ENCODE assay signal across 8 mouse cellular contexts in genomic region chr10:117796181-117796580, GRCm38 (mm10). TPM values are rescaled to one million over a fixed set of nuclear protein-coding genes. Genes with fewer than 3 reads are reported as not detected.
DNase-seq lines count a peak whose midpoint lies in the region; ATAC-seq and TF ChIP-seq lines count a peak whose summit lies in the region.

No protein-coding gene starts in this region.

- H3K36me3 ChIP-seq in CH12.LX (replicated peaks in 1 of 2; ENCODE audit: control insufficient read depth in 1 of 2, insufficient read depth in 1 of 2, low read length in 1 of 2) = no peaks in the 10 kb centered on the region
- no peaks in the 10 kb centered on the region for H3K36me3 ChIP-seq in liver, embryonic 13.5 days

- peaks cover 2% of the 10 kb centered on the region for H3K9me3 ChIP-seq in CH12.LX (replicated peaks; ENCODE audit: low read length)
- no peaks in the 10 kb centered on the region; the same call in 1 of the 2 replicates for H3K9me3 ChIP-seq in liver, embryonic 13.5 days (replicated peaks)

- no peak overlapping the region for H3K4me3 ChIP-seq in left cerebral cortex, adult 2 months
- H3K4me3 ChIP-seq in CH12.LX (replicated peaks in 1 of 3; ENCODE audit: low read depth in 2 of 3, low read length in 2 of 3, poor library complexity in 1 of 3) = no peak overlapping the region
- H3K4me3 ChIP-seq in liver, embryonic 13.5 days (replicated peaks) = no peak overlapping the region

- H3K27me3 ChIP-seq in CH12.LX (replicated peaks) = no peaks in the 10 kb centered on the region
- no peaks in the 10 kb centered on the region for H3K27me3 ChIP-seq in liver, embryonic 13.5 days

- TF ChIP-seq POLR2A in CH12.LX (IDR thresholded peaks at IDR 0.05; ENCODE audit: low read depth, low read length) = no peak

- H3K9ac ChIP-seq in CH12.LX (ENCODE audit: insufficient read depth, low read depth) = no peak overlapping the region
- H3K9ac ChIP-seq in liver, embryonic 13.5 days = no peak overlapping the region

- no peak for ATAC-seq in liver, embryonic 13.5 days (ENCODE audit: low read depth)
- no peak for ATAC-seq in megakaryocyte-erythroid progenitor cell, adult 5-6 weeks (replicated peaks; ENCODE audit: low FRiP score, low TSS enrichment, poor library complexity, severe bottlenecking)

- TF ChIP-seq EP300 in CH12.LX (IDR thresholded peaks at IDR 0.05; ENCODE audit: low read length) = no peak

- in situ Hi-C loops in CH12.LX (cut with MboI; ENCODE audit: low pct_ligation_motif_present, low pct_unique_long_range_greater_than_20kb, low sequenced_read_pairs) = no loop called here

- peaks cover 0 to 18% of the 10 kb centered on the region in 2 experiments; a peak in 2 of 4 replicates for H3K4me1 ChIP-seq in CH12.LX (ENCODE audit: control insufficient read depth in 1 of 2, insufficient read depth in 2 of 2)
- H3K4me1 ChIP-seq in liver, embryonic 13.5 days (replicated peaks) = peaks cover 19% of the 10 kb centered on the region

- peaks cover 12% of the 10 kb centered on the region for H3K79me2 ChIP-seq in CH12.LX (replicated peaks; ENCODE audit: control insufficient read depth, extremely low read depth, insufficient read depth, poor library complexity, severe bottlenecking)

- no peak; the same call in 1 of the 2 replicates for TF ChIP-seq RAD21 in CH12.LX (IDR thresholded peaks at IDR 0.05; ENCODE audit: low read depth, low read length)

- peak; percentile 46 for TF ChIP-seq CTCF in left cerebral cortex, adult 2 months (IDR thresholded peaks at IDR 0.05)
- TF ChIP-seq CTCF in CH12.LX (conservative IDR thresholded peaks at IDR 0.05 in 1 of 2, IDR thresholded peaks at IDR 0.05 in 1 of 2; ENCODE audit: low read depth in 2 of 2, low read length in 2 of 2) = peak; percentile 38 to 45

- 79% methylated on average over 7 of the region's 7 CpGs for WGBS in liver, embryonic 13.5 days (ENCODE audit: insufficient replicate concordance)

- intact Hi-C loops in left cerebral cortex, adult 2 months (cut with DNase I) = loop anchor here (5.0 kb wide), 1 partner anchor 316 kb away; no protein-coding TSS in a partner anchor

- no peak overlapping the region for H3K4me2 ChIP-seq in CH12.LX (ENCODE audit: insufficient read depth, low read depth, poor library complexity, severe bottlenecking)
- no peak overlapping the region for H3K4me2 ChIP-seq in liver, embryonic 13.5 days

- H3K27ac ChIP-seq in left cerebral cortex, adult 2 months = no peak overlapping the region
- H3K27ac ChIP-seq in CH12.LX (ENCODE audit: insufficient read depth, low read depth) = no peak overlapping the region
- H3K27ac ChIP-seq in liver, embryonic 13.5 days = no peak overlapping the region

- peak; percentile 24 to 50 for DNase-seq in adrenal gland, adult (ENCODE audit: inconsistent age in 2 of 2, low spot score in 1 of 2)
- no peak for DNase-seq in adrenal gland, adult 2 months
- no peak for DNase-seq in left cerebral cortex, adult 2 months (ENCODE audit: extremely low spot score in 1 of 2, low spot score in 2 of 2)
- no peak for DNase-seq in left cerebral cortex, adult 11 months (ENCODE audit: low spot score)
- peak; percentile 22 for DNase-seq in CH12.LX (ENCODE audit: extremely low read depth)
- peak; percentile 16 for DNase-seq in liver, embryonic 13.5 days
- no peak for DNase-seq in ovary, postnatal 36 days (ENCODE audit: low spot score)

- dilution Hi-C loops in CH12.LX (cut with MboI; ENCODE audit: extremely low pct_ligation_motif_present, extremely low pct_unique_long_range_greater_than_20kb, low sequenced_read_pairs) = no loop called here

TF ChIP-seq in CH12.LX, 34 proteins besides CTCF, POLR2A, EP300 and RAD21:
- TF ChIP-seq SIN3A (IDR thresholded peaks at IDR 0.05; ENCODE audit: low read length) = no peak
- TF ChIP-seq GABPA (IDR thresholded peaks at IDR 0.05; ENCODE audit: insufficient replicate concordance, low read depth, low read length) = no peak
- no peak for TF ChIP-seq MAZ (IDR thresholded peaks at IDR 0.05; ENCODE audit: low read depth, low read length)
- TF ChIP-seq RCOR1 (conservative IDR thresholded peaks at IDR 0.05; ENCODE audit: low read depth, low read length) = no peak
- no peak for TF ChIP-seq CHD2 (IDR thresholded peaks at IDR 0.05; ENCODE audit: low read length)
- no peak for TF ChIP-seq JUND (conservative IDR thresholded peaks at IDR 0.05; ENCODE audit: low read depth, low read length)
- no peak for TF ChIP-seq NELFE (IDR thresholded peaks at IDR 0.05; ENCODE audit: low read depth, low read length)
- TF ChIP-seq TBP (conservative IDR thresholded peaks at IDR 0.05; ENCODE audit: low read depth, low read length) = no peak
- TF ChIP-seq ZMIZ1 (IDR thresholded peaks at IDR 0.05; ENCODE audit: low read depth, low read length) = no peak
- TF ChIP-seq POLR2AphosphoS2 (IDR thresholded peaks at IDR 0.05; ENCODE audit: low read depth, low read length) = no peak
- no peak for TF ChIP-seq MYC (IDR thresholded peaks at IDR 0.05; ENCODE audit: low read depth, low read length)
- no peak for TF ChIP-seq JUN (IDR thresholded peaks at IDR 0.05; ENCODE audit: insufficient read depth, low read depth, low read length)
- no peak for TF ChIP-seq ELF1 (IDR thresholded peaks at IDR 0.05; ENCODE audit: low read depth, low read length)
- no peak for TF ChIP-seq USF1 (IDR thresholded peaks at IDR 0.05; ENCODE audit: low read depth, low read length)
- TF ChIP-seq MXI1 (IDR thresholded peaks at IDR 0.05; ENCODE audit: low read depth, low read length) = no peak
- no peak for TF ChIP-seq ETS1 (conservative IDR thresholded peaks at IDR 0.05; ENCODE audit: low read depth, low read length)
- no peak for TF ChIP-seq CHD1 (IDR thresholded peaks at IDR 0.05; ENCODE audit: low read depth, low read length)
- TF ChIP-seq BHLHE40 (IDR thresholded peaks at IDR 0.05; ENCODE audit: low read depth, low read length) = no peak
- no peak for TF ChIP-seq SMC3 (IDR thresholded peaks at IDR 0.05; ENCODE audit: low read depth, low read length)
- no peak for TF ChIP-seq MAFK (IDR thresholded peaks at IDR 0.05; ENCODE audit: insufficient replicate concordance, low read length)

RNA-seq across cellular contexts. Expression of gene Nup107, which starts 3.7 kb away (rescaled TPM):
- total RNA-seq in adrenal gland, adult 2 months (2021) = 10 to 100 TPM; 14.0 to 14.7 TPM
- polyA plus RNA-seq in adrenal gland, adult 2 months (2012; rRNA removed) = 1.8 and 1.9 TPM in 2 replicates
- 10 to 100 TPM; 13.4 to 15.9 TPM for total RNA-seq in left cerebral cortex, adult 2 months (2021)
- total RNA-seq in CH12.LX (2012; rRNA removed) = 47.7 and 58.1 TPM in 2 replicates
- 87.7 and 97.0 TPM in 2 replicates for total RNA-seq in CH12.LX (2014; rRNA removed)
- polyA plus RNA-seq in CH12.LX (2012; ENCODE audit: insufficient read length, low read depth) = 77.7 and 82.0 TPM in 2 replicates
- 54.8 and 67.3 TPM in 2 replicates for polyA plus RNA-seq in liver, embryonic 13.5 days (2015; fragmentation: Nextera tagmentation; extraction: Ambion mirVana)
- 87.2 and 100 TPM in 2 replicates for total RNA-seq in megakaryocyte-erythroid progenitor cell, adult 5-6 weeks (2014; fragmentation: Nextera tagmentation)
- total RNA-seq in megakaryocyte-erythroid progenitor cell, adult 5-6 weeks (2017) = 128 and 133 TPM in 2 replicates

RNA-seq across cellular contexts. Expression of gene Rap1b, which starts 49.7 kb away (rescaled TPM):
- total RNA-seq in adrenal gland, adult 2 months (2021) = 100 to 1,000 TPM; 115 to 119 TPM
- 7.2 and 9.6 TPM in 2 replicates for polyA plus RNA-seq in adrenal gland, adult 2 months (2012; rRNA removed)
- total RNA-seq in left cerebral cortex, adult 2 months (2021) = 10 to 100 TPM; 59.7 to 61.2 TPM
- total RNA-seq in CH12.LX (2012; rRNA removed) = 37.0 and 49.8 TPM in 2 replicates
- total RNA-seq in CH12.LX (2014; rRNA removed) = 205 and 225 TPM in 2 replicates
- 186 and 214 TPM in 2 replicates for polyA plus RNA-seq in CH12.LX (2012; ENCODE audit: insufficient read length, low read depth)
- polyA plus RNA-seq in liver, embryonic 13.5 days (2015; fragmentation: Nextera tagmentation; extraction: Ambion mirVana) = 132 and 152 TPM in 2 replicates
- total RNA-seq in megakaryocyte-erythroid progenitor cell, adult 5-6 weeks (2014; fragmentation: Nextera tagmentation) = 56.8 and 92.2 TPM in 2 replicates
- total RNA-seq in megakaryocyte-erythroid progenitor cell, adult 5-6 weeks (2017) = 67.4 and 73.2 TPM in 2 replicates

RNA-seq across cellular contexts. Expression of gene Slc35e3, which starts 50.0 kb away (rescaled TPM):
- total RNA-seq in adrenal gland, adult 2 months (2021) = 10 to 100 TPM; 10.4 to 20.4 TPM
- 9.1 and 9.2 TPM in 2 replicates for polyA plus RNA-seq in adrenal gland, adult 2 months (2012; rRNA removed)
- total RNA-seq in left cerebral cortex, adult 2 months (2021) = 10 to 100 TPM; 27.7 to 28.8 TPM
- total RNA-seq in CH12.LX (2012; rRNA removed) (5.0 and 6.4 TPM in 2 replicates), CH12.LX (2014; rRNA removed) (1.4 and 2.2 TPM in 2 replicates)
- 9.7 and 9.8 TPM in 2 replicates for polyA plus RNA-seq in CH12.LX (2012; ENCODE audit: insufficient read length, low read depth)
- polyA plus RNA-seq in liver, embryonic 13.5 days (2015; fragmentation: Nextera tagmentation; extraction: Ambion mirVana) = 2.7 and 3.2 TPM in 2 replicates
- 1.3 and 7.2 TPM in 2 replicates for total RNA-seq in megakaryocyte-erythroid progenitor cell, adult 5-6 weeks (2014; fragmentation: Nextera tagmentation)
- total RNA-seq in megakaryocyte-erythroid progenitor cell, adult 5-6 weeks (2017) = 5.0 and 5.2 TPM in 2 replicates

Comparison
In these comparisons a context has a peak if more than half of its experiments do, and no peak if none do; other contexts are left out.
1. DNase-seq: peak in adrenal gland, adult (2 of 2), CH12.LX (single experiment) and liver, embryonic 13.5 days (single experiment); none in adrenal gland, adult 2 months (single experiment), left cerebral cortex, adult 2 months (0 of 2), left cerebral cortex, adult 11 months (single experiment) and ovary, postnatal 36 days (single experiment).